Mouse (Mus musculus) adrenal gland, postnatal 14 days (tissue): ENCODE data around the gene Calhm1. TPM values are rescaled to one million over a fixed set of nuclear protein-coding genes. Genes with fewer than 3 reads are reported as not detected.

Experiments
- total RNA-seq: library from RNA; stranded (reverse); gene quantifications from 2 replicates; pipeline ENCODE4 v1.2.3, GENCODE M21; 2021

The Calhm1 gene
- total RNA-seq, 1 experiment from 2014 or later: not detected

Other genes starting within 250 kb of the Calhm1 start
- gene Ina, start 129.6 kb downstream of the Calhm1 start, total RNA-seq: 7.5 and 9.6 TPM in 2 replicates
- gene Nt5c2, start 129.1 kb downstream of the Calhm1 start, total RNA-seq: 79.8 and 82.3 TPM in 2 replicates
- 8.4 and 9.4 TPM in 2 replicates for gene Pcgf6, start 93.3 kb downstream of the Calhm1 start, total RNA-seq
- 4.3 and 4.6 TPM in 2 replicates for gene Taf5, start 76.5 kb downstream of the Calhm1 start, total RNA-seq
- 939 and 985 TPM in 2 replicates for gene Usmg5, start 53.6 kb downstream of the Calhm1 start, total RNA-seq
- 23.4 and 24.5 TPM in 2 replicates for gene Pdcd11, start 53.5 kb downstream of the Calhm1 start, total RNA-seq
- gene Calhm2, start 6.0 kb downstream of the Calhm1 start, total RNA-seq: 4.4 and 5.4 TPM in 2 replicates
- gene Calhm3, start 13.5 kb upstream of the Calhm1 start, total RNA-seq: not detected in 2 replicates
- gene Neurl1a, start 34.6 kb upstream of the Calhm1 start, total RNA-seq: 15.3 and 16.0 TPM in 2 replicates